Mouse (Mus musculus) erythroblast, embryonic 14.5 days (primary cell): Measurements from ENCODE around the gene Mlxipl. TPM values are rescaled to one million over a fixed set of nuclear protein-coding genes. Genes with fewer than 3 reads are reported as not detected.
A peak's percentile ranks its signal among the peaks of the same experiment; 100 is the strongest.

Experiments used
- H3K27me3 ChIP-seq: 2 replicates; pipeline ENCODE4 v1.6.1; 2012; ENCODE audit warnings: inconsistent platforms; ENCODE audit not compliant: control insufficient read depth
- H3K36me3 ChIP-seq: 2 replicates; pipeline ENCODE4 v1.6.1; 2012; ENCODE audit warnings: mild to moderate bottlenecking, inconsistent platforms; ENCODE audit not compliant: control insufficient read depth
- H3K4me1 ChIP-seq: 2 replicates; pipeline ENCODE4 v1.6.1; 2012; ENCODE audit warnings: inconsistent platforms; ENCODE audit not compliant: control insufficient read depth
- H3K4me3 ChIP-seq: replicated peaks from 2 replicates; pipeline ENCODE3; 2012; ENCODE audit warnings: moderate library complexity, mild to moderate bottlenecking, inconsistent platforms
- H3K9me3 ChIP-seq: 2 replicates; pipeline ENCODE4 v1.6.1; 2012; ENCODE audit warnings: low read length, inconsistent platforms, mixed read lengths; ENCODE audit not compliant: control insufficient read depth
- GATA1 ChIP-seq: IDR thresholded peaks from 2 replicates; pipeline ENCODE4 v1.6.1; 2012; ENCODE audit warnings: low read length, inconsistent platforms, mixed read lengths
- TAL1 ChIP-seq: IDR thresholded peaks from 3 replicates; pipeline ENCODE4 v1.6.1; 2012; ENCODE audit warnings: low read length, inconsistent platforms, mixed read lengths
- polyA plus RNA-seq: library from polyadenylated mRNA; stranded (reverse); fragments of >175 nt; gene quantifications from 2 replicates; pipeline ENCODE4 v1.2.3, GENCODE M21; 2012

The Mlxipl gene
- polyA plus RNA-seq, 1 experiment = 0.03 TPM

DNA sequence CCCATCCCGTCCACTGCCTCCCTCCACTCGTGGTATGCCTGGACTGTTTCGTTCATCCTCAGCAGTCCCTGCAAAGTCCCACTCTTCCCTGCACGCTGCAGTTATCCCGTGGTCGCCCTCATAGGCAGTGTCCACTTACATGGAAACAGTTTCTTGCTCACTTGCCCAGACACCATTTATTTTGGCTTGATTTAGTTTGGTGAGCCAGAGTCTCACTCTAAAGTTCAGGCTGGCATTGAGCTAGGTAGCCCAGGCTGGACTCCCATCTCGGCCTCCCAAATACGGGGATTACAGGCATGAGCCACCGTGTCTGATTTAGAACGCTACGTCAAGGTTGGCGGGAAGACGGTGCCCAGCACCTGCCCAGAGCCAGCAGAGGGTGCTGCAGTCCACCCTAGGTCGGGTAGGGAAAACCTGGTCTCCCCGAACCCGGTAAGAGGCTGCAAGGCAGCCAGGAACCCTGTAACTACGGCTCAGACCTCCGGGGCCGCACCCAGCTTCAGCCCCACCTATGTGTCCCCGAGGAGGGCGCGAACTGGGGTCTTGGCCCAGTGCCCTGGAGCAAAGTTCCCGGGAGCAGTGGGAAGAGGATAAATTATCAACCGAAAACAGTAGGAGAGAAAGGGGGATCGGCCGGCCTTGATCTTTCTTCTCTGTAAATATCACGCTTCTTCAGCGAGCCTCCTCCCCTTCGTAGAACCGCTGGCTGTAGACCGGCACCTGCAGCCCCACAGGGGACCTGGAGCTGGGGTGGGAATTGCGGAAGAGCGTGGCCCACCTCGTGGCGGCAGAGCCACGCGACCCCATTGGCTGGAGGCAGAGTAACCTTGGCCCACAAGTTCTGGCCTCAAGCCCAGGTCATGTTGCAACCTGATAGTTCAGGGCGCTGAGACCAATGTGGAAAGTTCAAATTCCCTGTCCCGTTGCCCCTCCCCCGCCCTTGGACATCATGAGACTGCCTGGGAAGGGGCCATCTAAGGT is 18.1 kb downstream of the Mlxipl start:
- peak overlapping the region; percentile 60 for H3K4me3 ChIP-seq

DNA sequence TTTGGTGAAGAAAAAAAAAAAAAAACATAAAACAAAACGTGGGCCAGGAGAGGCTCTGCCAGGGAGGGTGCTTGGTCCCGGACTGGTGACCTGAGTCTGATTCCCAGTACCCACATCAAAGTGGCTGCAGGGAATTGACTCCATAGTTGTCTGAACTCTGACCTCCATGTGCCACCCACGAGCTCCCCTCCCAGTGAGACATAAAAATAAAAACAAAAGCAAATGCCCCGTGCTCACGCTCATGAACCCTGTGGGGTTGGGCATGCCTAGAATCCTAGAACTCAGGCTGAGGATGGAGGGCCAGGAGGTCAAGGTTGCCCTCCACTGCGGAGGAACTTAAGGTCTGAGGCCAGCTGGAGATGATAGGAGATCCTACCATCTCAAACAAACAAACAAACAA is 19.3 kb downstream of the Mlxipl start:
- Histone ChIP-seq H3K4me3 (no peak overlapping the region), H3K9me3 (no peaks in the 10 kb centered on the region), H3K27me3 (peaks cover 57% of the 10 kb centered on the region), H3K4me1 (peaks cover 12% of the 10 kb centered on the region), H3K36me3 (no peaks in the 10 kb centered on the region)
- TF ChIP-seq GATA1 (no peak), TAL1 (no peak)

More for the DNA sequence above, 18.1 kb downstream of the Mlxipl start:
- H3K9me3 ChIP-seq = no peaks in the 10 kb centered on the region
- TF ChIP-seq TAL1 (no peak), GATA1 (no peak)
- peaks cover 61% of the 10 kb centered on the region for H3K27me3 ChIP-seq
- H3K36me3 ChIP-seq = no peaks in the 10 kb centered on the region
- peaks cover 12% of the 10 kb centered on the region for H3K4me1 ChIP-seq

DNA sequence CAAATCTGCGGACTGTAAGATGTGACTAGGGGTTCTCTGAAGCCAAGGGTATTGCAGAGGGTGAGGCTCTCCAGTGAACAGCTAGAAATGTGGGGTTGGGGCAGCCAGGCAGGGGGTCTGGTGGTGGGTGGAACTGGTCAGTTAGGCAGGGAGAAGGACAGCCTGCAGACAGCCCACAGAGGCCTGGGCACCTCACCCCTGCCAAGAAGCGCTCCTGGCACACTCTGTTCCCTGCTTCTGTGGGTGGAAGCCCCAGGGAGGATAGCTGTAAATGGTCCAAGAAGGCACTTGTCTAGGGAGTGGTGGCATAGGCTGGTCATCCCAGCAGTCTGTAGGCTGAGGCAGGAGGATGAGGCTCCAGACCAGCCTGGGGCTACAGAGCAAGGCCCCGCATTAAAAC is 19.7 kb downstream of the Mlxipl start:
- Histone ChIP-seq H3K4me1 (peaks cover 12% of the 10 kb centered on the region), H3K27me3 (peaks cover 57% of the 10 kb centered on the region), H3K36me3 (no peaks in the 10 kb centered on the region), H3K9me3 (no peaks in the 10 kb centered on the region), H3K4me3 (no peak overlapping the region)
- no peak for TF ChIP-seq TAL1
- TF ChIP-seq GATA1 = no peak

DNA sequence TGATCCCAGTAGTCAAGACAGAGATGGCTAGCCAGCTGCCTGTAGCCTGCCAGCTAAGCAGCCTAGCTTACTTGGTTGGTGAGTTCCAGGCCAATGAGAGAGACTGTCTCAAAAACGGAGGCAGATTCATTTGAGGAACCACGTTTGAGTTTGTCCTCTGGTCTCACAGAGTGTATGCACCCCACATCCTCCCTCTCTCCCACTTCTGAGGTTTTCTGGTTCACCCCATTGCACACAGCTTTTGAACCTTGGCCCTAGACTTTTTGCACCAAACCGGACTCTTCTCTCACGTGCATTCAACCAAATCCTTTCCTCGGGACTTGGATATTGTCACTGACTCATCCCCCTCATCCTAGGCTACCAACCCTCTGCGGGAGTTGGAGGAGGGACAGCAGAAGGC is 20.3 kb downstream of the Mlxipl start:
- Histone ChIP-seq H3K4me3 (no peak overlapping the region), H3K9me3 (no peaks in the 10 kb centered on the region), H3K36me3 (no peaks in the 10 kb centered on the region), H3K4me1 (peaks cover 12% of the 10 kb centered on the region), H3K27me3 (peaks cover 53% of the 10 kb centered on the region)
- TF ChIP-seq GATA1 = no peak

DNA sequence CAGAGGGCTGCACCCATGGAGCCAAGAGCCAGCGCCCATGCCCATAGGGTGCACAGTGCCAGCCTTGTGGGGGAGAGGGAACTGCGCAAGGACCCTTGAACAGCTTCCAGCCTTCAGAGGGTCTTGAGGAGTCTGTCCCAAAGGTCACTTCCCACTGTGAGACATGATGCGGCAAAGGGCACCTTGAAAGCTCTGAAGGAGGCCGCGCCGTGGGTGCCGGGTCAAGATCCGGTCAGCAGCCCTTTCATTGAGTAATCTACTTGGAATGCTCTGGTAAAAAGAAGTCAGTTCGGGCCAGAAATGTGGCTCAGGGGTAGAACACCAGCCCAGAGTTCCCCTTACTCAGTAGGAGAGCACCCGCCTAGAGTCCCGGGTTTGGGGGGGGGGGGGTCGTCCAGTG is 24.1 kb downstream of the Mlxipl start:
- TF ChIP-seq TAL1 = no peak
- no peak for TF ChIP-seq GATA1
- Histone ChIP-seq H3K9me3 (no peaks in the 10 kb centered on the region), H3K27me3 (peaks cover 18% of the 10 kb centered on the region), H3K36me3 (peaks cover 3% of the 10 kb centered on the region; the same call in 1 of the 2 replicates), H3K4me3 (no peak overlapping the region), H3K4me1 (peaks cover 3% of the 10 kb centered on the region)

DNA sequence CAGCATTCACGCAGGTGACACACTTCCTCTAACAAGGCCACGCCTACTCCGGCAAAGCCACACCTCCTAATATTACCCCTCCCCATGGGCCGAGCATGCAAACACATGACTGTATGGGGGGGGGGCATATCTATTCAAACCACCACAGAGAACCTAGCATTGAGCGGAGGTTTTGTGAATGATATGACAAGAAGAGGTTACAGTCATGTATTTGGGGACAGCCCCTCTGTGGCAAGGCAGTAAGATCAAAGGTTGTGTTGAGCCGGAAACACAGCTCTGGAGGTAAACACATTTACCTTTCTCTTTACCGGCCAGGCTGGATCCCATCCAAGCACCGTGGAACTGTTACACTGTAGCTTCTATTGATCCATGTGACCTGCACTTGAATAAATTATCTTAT is 25.6 kb downstream of the Mlxipl start:
- Histone ChIP-seq H3K4me3 (no peak overlapping the region), H3K36me3 (peaks cover 3% of the 10 kb centered on the region; the same call in 1 of the 2 replicates), H3K4me1 (peaks cover 6% of the 10 kb centered on the region), H3K27me3 (peaks cover 4% of the 10 kb centered on the region), H3K9me3 (no peaks in the 10 kb centered on the region)
- TF ChIP-seq GATA1 (no peak), TAL1 (no peak)

DNA sequence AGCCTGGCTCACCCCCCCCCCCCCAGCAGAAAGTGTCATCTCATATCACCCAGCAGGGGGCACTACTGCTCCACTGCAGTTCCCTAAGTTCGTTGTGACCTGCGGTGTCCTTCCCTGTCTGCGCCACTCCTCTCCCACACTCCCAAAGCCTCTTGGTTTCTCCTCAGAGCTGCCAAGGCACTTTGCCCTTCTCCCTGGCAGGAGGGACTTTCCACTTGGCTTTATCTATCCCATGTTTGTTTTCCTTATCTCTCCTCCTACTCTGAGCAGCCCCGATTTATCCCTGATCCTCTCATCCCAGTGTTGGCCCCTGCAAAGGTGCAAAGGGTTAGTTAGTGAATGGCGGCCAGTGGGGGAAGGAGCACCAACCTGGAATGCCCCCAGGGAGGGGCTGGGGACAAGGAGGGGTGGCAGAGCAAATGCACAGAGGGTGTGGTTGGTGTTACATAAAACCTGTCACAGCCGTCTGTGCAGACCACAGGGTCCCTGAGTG is 28.9 kb downstream of the Mlxipl start:
- no peaks in the 10 kb centered on the region for H3K9me3 ChIP-seq
- peaks cover 3% of the 10 kb centered on the region; the same call in 1 of the 2 replicates for H3K36me3 ChIP-seq
- no peak overlapping the region for H3K4me3 ChIP-seq
- peaks cover 16% of the 10 kb centered on the region for H3K27me3 ChIP-seq
- peaks cover 6% of the 10 kb centered on the region for H3K4me1 ChIP-seq
- TF ChIP-seq GATA1 = no peak
- TF ChIP-seq TAL1 = no peak

DNA sequence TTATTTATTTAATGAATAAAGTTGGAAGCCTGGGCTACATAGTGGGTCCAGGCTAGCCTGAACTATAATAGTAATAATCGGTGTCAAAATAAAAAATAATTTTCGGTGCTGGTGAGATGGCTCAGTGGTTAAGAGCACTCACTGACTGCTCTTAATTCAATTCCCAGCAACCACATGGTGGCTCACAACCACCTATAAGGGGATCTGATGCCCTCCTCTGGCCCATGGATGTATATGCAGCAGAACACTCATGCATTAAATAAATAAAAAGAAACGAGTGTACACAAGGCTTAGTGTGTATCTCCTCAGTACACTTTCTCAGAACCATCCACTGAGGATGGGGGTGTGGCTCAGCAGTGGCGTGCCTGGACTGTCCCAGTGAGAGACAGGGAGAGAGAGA is 31.1 kb downstream of the Mlxipl start:
- Histone ChIP-seq H3K36me3 (peaks cover 1% of the 10 kb centered on the region; the same call in 1 of the 2 replicates), H3K4me3 (no peak overlapping the region), H3K9me3 (no peaks in the 10 kb centered on the region), H3K27me3 (peaks cover 16% of the 10 kb centered on the region), H3K4me1 (peaks cover 6% of the 10 kb centered on the region)
- no peak for TF ChIP-seq GATA1
- TF ChIP-seq TAL1 = no peak

DNA sequence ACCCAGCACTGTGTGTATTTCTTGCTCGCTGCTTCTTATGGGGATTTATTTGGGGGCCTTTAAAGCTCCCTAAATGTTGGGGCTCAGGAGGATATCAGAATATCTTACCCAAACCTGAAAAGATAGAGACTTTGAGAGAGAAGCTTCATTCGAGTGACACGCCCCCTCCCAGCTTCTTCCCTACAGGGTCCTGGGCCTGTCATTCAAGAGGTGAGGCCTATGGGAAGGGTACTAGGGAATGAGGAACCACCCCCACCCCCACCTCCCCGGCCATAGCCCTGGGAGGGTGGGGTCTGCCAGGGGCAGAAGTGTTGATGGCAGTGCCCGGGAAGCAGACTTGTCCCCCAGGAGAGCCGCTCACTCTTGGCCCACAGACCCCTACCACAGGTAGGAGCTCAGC is 36.4 kb downstream of the Mlxipl start:
- no peaks in the 10 kb centered on the region for H3K4me1 ChIP-seq
- no peaks in the 10 kb centered on the region; the same call in 1 of the 2 replicates for H3K36me3 ChIP-seq
- no peak overlapping the region for H3K4me3 ChIP-seq
- TF ChIP-seq TAL1 = no peak
- no peak for TF ChIP-seq GATA1
- no peaks in the 10 kb centered on the region for H3K9me3 ChIP-seq
- peaks cover 19% of the 10 kb centered on the region for H3K27me3 ChIP-seq
